Mouse (Mus musculus) induced T-regulatory cell, adult 2 months (primary cell): ENCODE results near the gene Olfr535.
"Not testable (repeated sequence)": the region's sequence is repeated elsewhere in the genome, so short reads cannot be mapped to it uniquely, and the experiment has no call there.

Experiments used
- DNase-seq: peaks from one replicate; pipeline ENCODE4 v3.0.0-alpha.2; 2012; ENCODE audit warnings: low read depth

The Olfr535 gene

GRCm38 (mm10) chr7:140483916-140484315 lies at the start of gene Olfr535:
Gene Olfr535 (plus strand): TSS chr7:140484216.
- no peak for DNase-seq

DNA sequence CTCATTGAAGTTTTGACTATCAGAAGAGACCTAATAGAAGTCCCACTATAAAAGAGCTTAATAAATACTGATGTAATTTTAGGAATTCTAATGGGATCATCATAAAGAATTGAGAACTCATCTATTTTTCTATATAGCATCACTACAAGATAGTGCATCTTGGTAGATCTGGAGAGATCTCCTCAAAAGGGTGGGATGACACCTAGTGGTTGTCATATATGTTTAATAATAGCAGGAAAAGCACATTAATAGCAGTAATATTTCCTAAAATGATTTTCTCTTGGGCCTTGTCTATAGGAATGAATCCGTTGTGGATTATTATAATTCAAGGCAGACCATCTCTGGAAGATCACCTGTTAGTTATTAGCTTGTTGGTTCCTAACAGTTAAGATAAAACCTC lies 40.9 kb upstream of the Olfr535 start:
- peak; percentile 17 for DNase-seq

GRCm38 (mm10) chr7:140463070-140463469 lies 20.9 kb upstream of the Olfr535 start, which contains the start of gene Olfr533:
Gene Olfr533 (plus strand): TSS chr7:140463370.
- DNase-seq: not testable (repeated sequence)

DNA sequence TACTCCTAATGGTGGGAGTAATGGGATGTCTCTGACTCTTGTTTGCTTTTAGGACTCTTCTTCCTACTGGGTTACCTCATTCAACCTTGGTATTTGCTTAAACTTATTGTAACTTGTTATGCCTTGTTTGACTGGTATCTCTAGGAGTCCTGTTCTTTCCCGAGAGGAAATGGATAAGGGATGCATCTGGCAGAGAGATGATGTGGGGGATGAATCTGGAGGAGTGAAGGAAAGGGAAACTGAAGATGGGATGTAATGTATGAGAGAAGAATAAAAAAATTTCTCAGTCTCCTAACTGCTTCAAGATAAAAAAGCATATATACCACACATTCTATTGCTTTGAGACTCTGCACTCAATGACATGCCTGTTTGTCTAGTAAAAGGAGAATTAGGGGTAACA lies 6.1 kb upstream of the Olfr535 start:
- DNase-seq: no peak

DNA sequence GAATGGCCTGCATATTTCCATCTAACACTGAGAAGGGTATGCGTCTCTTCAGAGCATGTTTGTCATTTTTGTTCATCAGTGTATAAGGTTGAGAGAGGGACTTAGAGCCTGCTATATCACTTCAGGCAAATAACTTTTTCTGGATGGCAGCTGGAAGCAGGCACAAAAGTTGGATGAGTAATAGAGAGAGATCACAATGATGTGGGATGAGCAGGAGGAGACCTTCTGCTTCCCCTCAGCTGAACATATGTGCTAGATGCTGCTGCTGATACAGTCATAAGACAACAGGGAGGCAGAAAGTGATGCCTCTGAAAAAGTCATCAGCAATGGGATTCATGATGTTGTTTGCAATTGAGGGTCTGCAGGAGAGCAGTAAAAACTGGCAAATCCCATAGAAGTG lies 5.3 kb upstream of the Olfr535 start:
- no peak for DNase-seq

- no peak for DNase-seq
These were observed 5.0 kb downstream of the Olfr535 start for GRCm38 (mm10) chr7:140488981-140489380.

- DNase-seq: no peak
These were observed 10.2 kb downstream of the Olfr535 start for GRCm38 (mm10) chr7:140494231-140494630.

GRCm38 (mm10) chr7:140494702-140495101 lies 10.7 kb downstream of the Olfr535 start:
- no peak for DNase-seq

DNA sequence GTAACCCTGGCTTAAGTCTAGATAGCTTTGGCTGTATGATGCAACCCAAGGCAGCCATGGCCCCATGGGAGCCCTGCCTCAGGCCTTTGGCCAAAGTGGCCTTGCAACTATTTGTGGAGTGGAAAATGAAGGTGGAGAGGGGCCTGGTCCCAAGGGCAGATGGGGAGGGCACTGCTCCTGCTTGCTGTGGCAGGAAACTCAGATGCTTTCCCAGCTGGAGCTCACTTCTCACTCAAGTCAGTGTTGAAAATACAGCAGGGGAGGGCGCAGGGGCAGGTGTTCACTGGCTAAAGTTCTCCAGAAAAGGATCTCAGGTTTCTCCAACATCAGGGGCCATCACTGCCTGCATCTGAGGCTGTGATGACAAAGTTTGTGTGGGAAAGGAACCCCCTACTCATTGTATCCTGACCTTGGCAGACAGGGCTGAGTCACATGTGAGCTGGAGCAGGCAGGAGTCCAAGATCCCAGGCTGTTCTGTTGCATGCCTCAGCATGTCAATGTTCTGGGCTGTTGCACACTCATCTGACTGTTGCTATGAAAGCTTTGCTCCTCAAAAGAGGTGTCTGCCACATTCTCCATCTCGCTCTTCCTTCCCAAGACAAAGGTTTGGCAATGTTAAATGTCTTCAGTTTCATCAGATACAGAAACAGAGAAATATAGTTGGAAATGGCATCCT lies 23.5 kb downstream of the Olfr535 start, which contains the start of gene Olfr536:
Olfr536 (minus strand) TSS at position 51 of the 676 bp plus-strand sequence.
- DNase-seq: not testable (repeated sequence)

DNA sequence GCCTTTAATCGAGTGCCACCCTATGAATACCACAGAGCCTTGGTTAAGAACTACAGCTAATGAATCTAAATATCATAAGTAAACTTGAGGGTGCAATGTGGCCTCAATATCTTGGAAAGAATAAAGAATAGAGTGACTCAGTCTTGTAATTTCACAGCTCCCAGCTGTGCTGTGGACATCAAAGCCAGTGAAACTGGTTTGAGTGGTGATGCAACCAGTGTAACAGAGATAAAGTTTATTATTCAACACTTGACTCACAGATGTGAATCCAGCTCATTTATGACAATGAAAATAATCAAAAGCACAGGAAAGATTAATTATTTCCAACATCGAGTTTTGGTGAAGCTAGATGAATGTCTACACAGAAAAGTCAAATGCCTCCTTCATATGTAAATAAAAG lies 55.7 kb downstream of the Olfr535 start:
- DNase-seq: no peak
